Mouse (Mus musculus): Measurements from ENCODE around the gene Gpatch4.

DNA sequence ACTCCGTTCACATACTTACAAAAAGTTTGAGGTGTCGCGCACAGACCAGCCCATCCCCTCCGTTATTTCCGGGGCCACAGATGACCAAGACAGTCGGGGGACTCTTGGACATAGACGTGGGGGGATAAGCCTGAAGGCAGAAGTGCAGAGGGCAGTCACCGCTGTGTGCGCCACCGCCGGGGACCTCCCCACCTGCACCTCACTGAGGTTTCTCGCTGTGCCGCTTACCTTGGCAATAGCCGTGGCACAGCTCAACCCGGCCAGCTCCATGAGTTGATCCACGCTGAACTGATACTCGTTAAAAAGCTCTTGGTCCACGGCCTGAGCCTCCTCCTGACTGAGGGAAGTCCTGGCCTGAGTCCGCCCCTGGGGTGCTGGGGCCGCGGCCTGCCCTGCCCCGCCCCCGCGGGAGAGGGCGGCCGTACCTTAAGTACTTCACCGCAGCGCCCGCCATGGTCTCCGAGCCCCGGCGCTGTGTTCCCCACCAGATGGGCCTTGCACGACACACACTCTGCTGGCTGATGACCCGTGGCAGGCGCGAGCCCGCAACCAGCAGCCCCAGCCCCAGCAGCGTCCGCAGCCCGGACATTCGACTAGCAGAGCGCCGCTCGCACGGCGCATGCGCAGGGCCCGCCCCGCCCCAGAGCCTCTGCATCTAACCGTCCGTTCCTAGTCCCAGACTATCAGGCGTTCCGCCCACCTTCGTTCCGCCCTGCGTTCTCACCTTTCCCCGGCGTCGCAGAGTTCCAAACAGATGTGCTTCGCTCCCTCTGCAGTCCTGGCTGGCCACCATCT is 15.2 kb downstream of the Gpatch4 start, which contains the start of gene Naxe:
- no peak for TF ChIP-seq GATA1 (IDR thresholded peaks at IDR 0.05; ENCODE audit: borderline replicate concordance, low read length)
- no peak for TF ChIP-seq FLI1 (IDR thresholded peaks at IDR 0.05; ENCODE audit: low read length)
